Mouse (Mus musculus): ENCODE results near the gene Mical3. TPM values are rescaled to one million over a fixed set of nuclear protein-coding genes. Genes with fewer than 3 reads are reported as not detected.

Mical3 gene
- total RNA-seq, 2 experiments from 2014 or later = 127 to 141 TPM

DNA sequence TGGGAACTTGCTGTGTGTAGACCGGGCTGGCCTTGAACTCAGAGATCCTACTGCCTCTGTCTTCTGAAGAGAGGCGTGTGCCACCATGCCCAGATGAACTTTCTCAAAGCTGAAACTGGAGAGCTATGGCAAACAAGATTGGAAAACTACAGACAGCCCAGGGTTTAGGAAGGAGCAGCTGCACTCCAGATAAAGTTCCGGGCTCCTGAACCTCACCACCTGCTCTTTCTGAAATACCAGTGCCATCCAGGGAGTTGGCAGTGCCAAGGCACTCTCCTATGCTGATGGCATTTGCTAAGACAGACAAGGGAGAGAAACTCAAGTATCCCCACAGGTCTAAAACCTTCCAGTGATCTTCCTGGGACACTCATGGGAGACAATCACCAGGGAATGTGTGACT lies 166.6 kb downstream of the Mical3 start:
- intact Hi-C loops (cut with DNase I) = no loop called here
- Histone ChIP-seq H3K4me3 (no peak overlapping the region), H3K27ac (no peak overlapping the region)
- DNase-seq (ENCODE audit: extremely low spot score in 1 of 2, low spot score in 2 of 2) = no peak
- no peak for TF ChIP-seq CTCF (IDR thresholded peaks at IDR 0.05)

DNA sequence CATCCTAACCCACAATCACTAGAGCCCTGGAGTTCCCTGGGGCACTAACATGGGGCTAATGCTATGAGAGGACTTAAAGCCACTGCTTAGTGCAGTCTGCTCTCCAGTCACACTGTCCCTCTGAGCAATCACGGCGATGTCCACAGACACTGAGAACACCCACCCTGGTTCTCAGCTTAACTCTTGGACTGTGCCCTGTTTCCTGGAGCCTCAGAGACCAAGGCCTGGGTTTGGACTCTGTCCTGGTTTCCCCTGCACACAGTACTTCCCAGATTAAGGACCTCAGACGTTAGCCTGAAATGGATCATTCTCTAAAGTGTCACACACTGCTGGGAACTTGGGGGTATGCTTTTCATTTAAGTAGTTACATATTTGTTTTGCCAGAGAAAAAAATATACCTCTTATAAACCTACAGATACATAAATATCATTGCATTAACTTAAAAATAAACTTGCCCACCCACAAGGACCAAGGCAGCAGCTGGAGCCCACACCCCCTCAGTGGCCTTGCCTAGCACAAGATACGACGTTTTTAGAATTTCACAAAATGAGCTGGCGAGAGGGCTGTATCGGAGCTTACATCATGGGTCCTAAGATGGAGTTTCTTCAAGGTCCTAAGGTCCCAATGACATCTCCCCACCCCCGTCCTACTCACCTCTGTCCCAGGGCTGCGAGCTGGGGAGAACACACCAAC lies 170.3 kb downstream of the Mical3 start:
- no peak for TF ChIP-seq CTCF (IDR thresholded peaks at IDR 0.05)
- intact Hi-C loops (cut with DNase I) = no loop called here
- H3K4me3 ChIP-seq = no peak overlapping the region
- H3K27ac ChIP-seq = peak overlapping the region; percentile 54; the same call in 1 of the 2 replicates
- no peak for DNase-seq (ENCODE audit: extremely low spot score in 1 of 2, low spot score in 2 of 2)

DNA sequence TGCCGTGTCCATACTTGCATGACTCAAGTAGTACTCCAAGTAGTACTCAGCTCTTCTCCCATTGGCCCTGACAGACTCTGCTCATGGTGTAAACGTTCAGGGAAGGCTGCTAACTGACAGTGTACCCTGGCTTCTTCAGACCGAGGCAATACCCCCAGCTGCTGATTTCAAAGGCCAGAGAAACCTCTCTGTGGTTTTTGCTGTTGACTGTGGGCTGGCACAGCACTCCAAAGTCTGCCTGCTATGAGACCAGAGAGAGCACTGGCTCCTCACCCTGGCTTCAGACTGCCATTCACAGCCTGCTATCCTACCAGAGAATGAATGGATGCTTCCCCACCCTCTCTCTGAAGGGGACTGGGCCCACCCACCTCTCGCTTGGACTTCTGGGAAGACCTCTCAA lies 173.5 kb downstream of the Mical3 start:
- intact Hi-C loops (cut with DNase I) = no loop called here
- DNase-seq (ENCODE audit: extremely low spot score in 1 of 2, low spot score in 2 of 2) = no peak
- TF ChIP-seq CTCF (IDR thresholded peaks at IDR 0.05) = no peak
- no peak overlapping the region for H3K4me3 ChIP-seq
- no peak overlapping the region for H3K27ac ChIP-seq

DNA sequence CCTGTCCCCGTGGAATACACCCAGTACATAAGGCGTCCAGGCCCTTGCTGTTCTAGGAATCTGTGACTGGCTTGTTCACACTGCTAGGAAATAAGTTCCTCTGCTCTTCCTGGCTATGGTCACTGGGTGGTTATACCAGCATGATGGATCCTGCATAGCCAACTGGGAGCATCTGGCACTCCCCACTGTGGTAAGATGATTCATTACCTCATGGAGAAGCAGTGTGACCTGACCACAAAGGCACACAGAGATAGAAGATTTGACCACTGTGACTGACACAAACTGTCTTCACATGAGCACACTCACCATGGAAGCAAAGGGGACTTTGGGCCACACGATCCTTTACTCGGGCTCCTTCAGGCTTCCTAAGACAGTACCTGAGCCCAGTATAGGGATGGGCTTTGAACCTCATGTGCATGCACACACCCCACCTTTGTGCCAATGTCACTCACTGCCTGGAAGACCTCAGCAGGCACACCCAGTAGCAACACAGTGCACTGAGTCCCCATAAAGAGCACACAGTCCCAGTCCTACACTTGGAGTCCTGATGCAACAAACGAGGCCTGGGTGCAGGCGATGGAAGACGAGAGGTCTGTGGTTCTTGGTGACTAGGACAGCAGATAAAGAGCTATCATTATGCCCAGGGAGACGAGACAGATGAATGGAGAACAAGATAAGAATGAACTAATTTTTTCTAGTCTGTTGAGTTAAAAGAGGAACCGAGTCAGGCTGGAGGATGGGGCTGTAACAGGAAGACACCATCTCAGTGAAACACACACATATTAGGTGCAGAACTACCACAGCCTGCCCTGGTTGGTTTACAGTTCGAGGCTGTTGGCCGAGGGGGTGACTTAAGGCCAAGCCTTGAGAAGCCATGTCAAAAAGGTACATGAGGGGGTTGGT lies 174.3 kb downstream of the Mical3 start:
- no peak for TF ChIP-seq CTCF (IDR thresholded peaks at IDR 0.05)
- intact Hi-C loops (cut with DNase I) = no loop called here
- Histone ChIP-seq H3K27ac (no peak overlapping the region), H3K4me3 (no peak overlapping the region)
- no peak for DNase-seq (ENCODE audit: extremely low spot score in 1 of 2, low spot score in 2 of 2)

DNA sequence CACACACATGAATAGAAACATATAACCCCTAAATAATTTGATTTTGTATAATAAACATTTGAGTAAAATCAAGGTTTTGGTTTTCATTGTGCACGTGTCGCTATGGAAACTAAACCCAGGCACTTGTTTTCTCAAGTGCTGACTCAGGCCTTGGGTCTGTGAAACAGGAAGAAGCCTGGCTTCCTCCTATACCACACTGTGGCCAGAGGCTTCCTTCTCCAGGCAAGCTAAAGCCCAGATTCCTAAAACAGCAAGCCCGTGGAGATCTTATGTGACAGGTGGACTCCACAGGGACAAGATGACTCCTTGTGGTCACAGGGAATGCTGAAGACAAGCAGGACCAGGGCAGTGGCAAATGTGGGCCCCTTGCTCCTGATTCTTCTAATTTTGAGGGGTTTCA lies 175.6 kb downstream of the Mical3 start:
- intact Hi-C loops (cut with DNase I) = no loop called here
- no peak for DNase-seq (ENCODE audit: extremely low spot score in 1 of 2, low spot score in 2 of 2)
- H3K27ac ChIP-seq = peak overlapping the region; percentile 55
- H3K4me3 ChIP-seq = no peak overlapping the region
- TF ChIP-seq CTCF (IDR thresholded peaks at IDR 0.05) = no peak

DNA sequence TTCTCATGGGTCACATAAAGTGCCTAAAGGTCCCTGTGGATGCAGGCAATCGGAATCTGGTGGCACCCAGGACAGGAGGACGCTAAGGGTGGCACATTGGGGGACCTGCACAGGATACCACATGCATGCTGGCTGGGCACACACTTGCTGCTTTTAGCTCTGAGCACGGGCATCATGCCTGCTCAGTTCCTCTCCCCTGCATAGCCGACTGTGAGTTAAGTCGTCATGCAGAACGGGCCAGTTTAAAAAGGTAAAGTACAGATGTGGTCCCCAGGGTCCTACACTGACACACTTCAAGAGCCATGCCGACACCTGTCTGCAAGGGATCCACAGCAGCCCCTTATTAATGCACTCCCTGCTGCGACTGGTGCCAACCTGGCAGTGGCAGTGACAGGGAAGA lies 176.6 kb downstream of the Mical3 start:
- Histone ChIP-seq H3K27ac (no peak overlapping the region), H3K4me3 (no peak overlapping the region)
- intact Hi-C loops (cut with DNase I) = no loop called here
- TF ChIP-seq CTCF (IDR thresholded peaks at IDR 0.05) = no peak
- no peak for DNase-seq (ENCODE audit: extremely low spot score in 1 of 2, low spot score in 2 of 2)

DNA sequence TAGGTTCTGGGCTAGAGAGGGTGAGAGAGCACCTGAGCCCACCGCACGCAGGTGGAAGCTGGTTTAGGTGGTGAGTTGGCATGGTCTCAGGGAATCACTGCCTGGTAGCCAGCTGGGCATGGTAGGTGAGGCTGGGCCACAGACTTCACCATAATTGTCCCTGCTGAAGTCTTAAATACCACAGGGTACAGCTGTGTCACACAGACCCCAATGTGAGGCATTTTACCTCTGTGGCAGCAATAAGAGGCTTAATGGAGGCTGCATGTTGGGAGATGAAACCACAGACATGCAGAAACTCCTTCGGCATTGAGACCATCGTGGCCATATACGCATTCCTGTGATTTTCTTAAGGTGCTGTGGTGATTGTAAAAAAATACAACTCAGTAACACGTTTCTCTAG lies 178.3 kb downstream of the Mical3 start:
- no peak for TF ChIP-seq CTCF (IDR thresholded peaks at IDR 0.05)
- DNase-seq (ENCODE audit: extremely low spot score in 1 of 2, low spot score in 2 of 2) = no peak
- intact Hi-C loops (cut with DNase I) = no loop called here

DNA sequence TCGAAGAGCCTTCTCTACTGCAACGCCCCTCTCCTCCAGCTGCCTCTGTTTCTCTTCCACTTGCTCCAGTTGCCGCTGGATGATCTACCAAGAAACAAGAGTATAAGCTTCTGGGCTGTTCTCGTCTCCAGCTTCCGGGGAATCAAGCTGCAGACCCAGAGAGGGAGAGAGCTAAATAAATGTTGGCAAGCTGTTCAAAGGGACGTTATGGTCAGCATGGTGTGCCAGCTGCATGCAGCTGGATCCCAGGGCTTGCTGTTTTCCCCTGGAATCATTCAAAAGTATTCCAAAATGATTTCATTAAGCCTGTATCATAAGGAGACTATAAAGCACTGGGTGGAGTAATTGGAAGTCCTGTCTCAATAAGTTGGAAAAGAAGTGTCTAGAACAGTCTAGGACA lies 179.5 kb downstream of the Mical3 start:
- Histone ChIP-seq H3K27ac (no peak overlapping the region), H3K4me3 (no peak overlapping the region)
- intact Hi-C loops (cut with DNase I) = no loop called here
- no peak for TF ChIP-seq CTCF (IDR thresholded peaks at IDR 0.05)
- DNase-seq (ENCODE audit: extremely low spot score in 1 of 2, low spot score in 2 of 2) = no peak

More for the DNA sequence above, 178.3 kb downstream of the Mical3 start:
- H3K27ac ChIP-seq = no peak overlapping the region
- H3K4me3 ChIP-seq = no peak overlapping the region

DNA sequence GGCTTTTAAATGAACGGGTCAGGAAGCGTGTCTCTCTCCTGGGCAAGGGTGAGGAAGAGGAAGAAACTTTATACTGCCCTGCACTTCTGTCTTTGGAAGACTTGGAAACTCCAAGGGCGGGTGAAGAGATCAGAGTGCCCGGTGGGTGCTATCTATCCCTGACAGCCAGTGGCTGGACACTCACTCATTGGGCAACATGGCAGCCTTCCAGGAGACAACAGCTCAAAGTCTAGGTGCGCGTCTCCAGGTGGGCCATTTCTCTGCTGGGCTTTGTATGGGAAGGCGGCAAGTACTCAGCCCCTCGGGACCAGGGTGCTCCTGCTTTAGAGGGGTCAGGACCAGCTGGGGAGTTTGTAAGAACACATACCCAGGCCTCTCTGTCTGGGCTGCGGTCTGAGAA lies 185.3 kb downstream of the Mical3 start:
- no peak for DNase-seq (ENCODE audit: extremely low spot score in 1 of 2, low spot score in 2 of 2)
- intact Hi-C loops (cut with DNase I) = no loop called here
- no peak overlapping the region for H3K4me3 ChIP-seq
- no peak overlapping the region for H3K27ac ChIP-seq
- no peak for TF ChIP-seq CTCF (IDR thresholded peaks at IDR 0.05)

DNA sequence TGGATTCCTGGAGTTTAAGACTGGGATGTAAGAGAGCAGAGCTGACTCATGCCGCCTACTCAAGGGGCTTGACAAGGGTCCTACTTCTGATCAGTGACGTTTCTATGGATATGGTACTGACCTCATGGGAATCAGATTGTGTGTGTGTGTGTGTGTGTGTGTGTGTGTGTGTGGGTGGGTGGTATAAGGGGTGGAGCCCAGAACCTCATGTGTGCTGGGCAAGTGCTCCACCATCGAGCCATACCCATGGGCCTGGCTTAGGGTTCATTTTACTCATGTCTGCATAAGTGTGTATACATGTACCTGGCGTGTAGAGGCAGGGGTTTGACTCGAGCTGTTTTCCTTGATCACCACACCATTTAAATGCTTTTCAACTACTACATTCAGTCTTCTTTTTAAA lies 186.8 kb downstream of the Mical3 start:
- Histone ChIP-seq H3K27ac (no peak overlapping the region), H3K4me3 (no peak overlapping the region)
- TF ChIP-seq CTCF (IDR thresholded peaks at IDR 0.05) = no peak
- intact Hi-C loops (cut with DNase I) = no loop called here
- no peak for DNase-seq (ENCODE audit: extremely low spot score in 1 of 2, low spot score in 2 of 2)

DNA sequence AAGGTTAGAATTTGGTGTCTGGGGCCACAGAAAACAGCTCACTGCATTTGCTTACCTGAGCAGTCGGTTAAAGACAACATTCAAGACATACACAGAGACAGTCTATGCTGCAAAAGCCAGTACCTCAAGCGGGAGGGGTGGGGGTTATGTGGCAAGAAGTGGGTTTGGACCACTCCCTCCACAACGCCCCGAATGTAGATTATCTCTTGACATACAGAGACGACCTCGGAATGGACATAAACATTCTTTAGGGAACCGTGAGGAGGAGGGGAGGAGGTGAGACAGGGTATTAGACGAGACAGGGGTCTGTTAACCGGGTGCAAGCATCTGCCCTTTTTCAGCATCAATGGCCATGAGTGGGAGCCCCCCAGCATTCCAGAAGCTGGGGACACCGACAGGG lies 187.2 kb downstream of the Mical3 start:
- Histone ChIP-seq H3K27ac (no peak overlapping the region), H3K4me3 (no peak overlapping the region)
- no peak for DNase-seq (ENCODE audit: extremely low spot score in 1 of 2, low spot score in 2 of 2)
- intact Hi-C loops (cut with DNase I) = no loop called here
- no peak for TF ChIP-seq CTCF (IDR thresholded peaks at IDR 0.05)

DNA sequence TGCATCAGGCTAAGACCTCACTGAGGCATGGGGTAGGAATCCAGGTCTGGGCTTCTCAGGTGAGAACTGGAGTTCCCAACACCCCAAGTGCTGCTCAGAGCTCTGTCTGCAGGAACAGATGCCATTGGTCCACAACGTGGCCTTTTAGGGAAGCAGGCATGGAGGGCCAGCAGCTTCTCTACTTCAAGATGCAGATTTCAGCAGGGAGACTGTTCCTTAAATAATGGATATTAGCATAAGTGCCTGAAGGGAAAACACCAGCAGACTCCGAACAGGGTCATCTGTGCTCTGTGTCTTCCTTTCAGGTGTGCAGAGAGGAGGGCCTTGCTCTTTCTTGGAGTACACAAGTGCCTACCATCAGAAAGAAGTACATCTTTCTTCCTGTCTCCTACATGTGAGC lies 187.7 kb downstream of the Mical3 start:
- Histone ChIP-seq H3K27ac (no peak overlapping the region), H3K4me3 (no peak overlapping the region)
- TF ChIP-seq CTCF (IDR thresholded peaks at IDR 0.05) = no peak
- DNase-seq (ENCODE audit: extremely low spot score in 1 of 2, low spot score in 2 of 2) = no peak
- intact Hi-C loops (cut with DNase I) = no loop called here
